Mouse (Mus musculus): ENCODE data around the gene Hhipl1. TPM values are rescaled to one million over a fixed set of nuclear protein-coding genes. Genes with fewer than 3 reads are reported as not detected.

Gene Hhipl1
- polyA plus RNA-seq, 1 experiment from 2014 or later, result 1.0 TPM

GRCm38 (mm10) chr12:108371429-108371765 is 65.3 kb downstream of the Hhipl1 start:
- Histone ChIP-seq H3K9ac (ENCODE audit: low read length) (no peak overlapping the region), H3K36me3 (ENCODE audit: control insufficient read depth, insufficient read depth, low read length) (no peaks in the 10 kb centered on the region), H3K9me3 (ENCODE audit: control insufficient read depth, low read length) (no peaks in the 10 kb centered on the region), H3K4me1 (ENCODE audit: control insufficient read depth, insufficient read depth, low read length) (peaks cover 14% of the 10 kb centered on the region), H3K27me3 (ENCODE audit: control insufficient read depth, insufficient read depth, low read length) (no peaks in the 10 kb centered on the region), H3K27ac (ENCODE audit: low read depth, low read length) (no peak overlapping the region), H3K4me3 (ENCODE audit: low read depth, low read length) (no peak overlapping the region), H3K4me2 (ENCODE audit: low read depth) (no peak overlapping the region)
- ATAC-seq (ENCODE audit: insufficient read depth, low FRiP score, low TSS enrichment) (no peak), DNase-seq (ENCODE audit: low spot score) (no peak)
- WGBS, result 78% methylated on average over 6 of the region's 6 CpGs

- no peak for ATAC-seq (ENCODE audit: insufficient read depth, low FRiP score, low TSS enrichment)
- Histone ChIP-seq H3K27me3 (ENCODE audit: control insufficient read depth, insufficient read depth, low read length) (no peaks in the 10 kb centered on the region), H3K27ac (ENCODE audit: low read depth, low read length) (no peak overlapping the region), H3K4me2 (ENCODE audit: low read depth) (no peak overlapping the region), H3K9me3 (ENCODE audit: control insufficient read depth, low read length) (no peaks in the 10 kb centered on the region), H3K9ac (ENCODE audit: low read length) (no peak overlapping the region), H3K36me3 (ENCODE audit: control insufficient read depth, insufficient read depth, low read length) (no peaks in the 10 kb centered on the region), H3K4me3 (ENCODE audit: low read depth, low read length) (no peak overlapping the region), H3K4me1 (ENCODE audit: control insufficient read depth, insufficient read depth, low read length) (peaks cover 14% of the 10 kb centered on the region)
- WGBS, result 79% methylated on average over 17 of the region's 17 CpGs
- no peak for DNase-seq (ENCODE audit: low spot score)
Measured at GRCm38 (mm10) chr12:108372241-108372640, 66.2 kb downstream of the Hhipl1 start.

- H3K27me3 ChIP-seq (ENCODE audit: control insufficient read depth, insufficient read depth, low read length), result no peaks in the 10 kb centered on the region
- DNase-seq (ENCODE audit: low spot score) (no peak), ATAC-seq (ENCODE audit: insufficient read depth, low FRiP score, low TSS enrichment) (no peak)
- no peak overlapping the region for H3K27ac ChIP-seq (ENCODE audit: low read depth, low read length)
- H3K9ac ChIP-seq (ENCODE audit: low read length), result 0 out of 2 replicates have a peak overlapping the region, but pooled peaks have one; percentile 19
- H3K4me2 ChIP-seq (ENCODE audit: low read depth), result no peak overlapping the region
- H3K36me3 ChIP-seq (ENCODE audit: control insufficient read depth, insufficient read depth, low read length), result no peaks in the 10 kb centered on the region
- 29% methylated on average over 9 of the region's 9 CpGs for WGBS
- peaks cover 14% of the 10 kb centered on the region for H3K4me1 ChIP-seq (ENCODE audit: control insufficient read depth, insufficient read depth, low read length)
- no peaks in the 10 kb centered on the region for H3K9me3 ChIP-seq (ENCODE audit: control insufficient read depth, low read length)
- no peak overlapping the region for H3K4me3 ChIP-seq (ENCODE audit: low read depth, low read length)
Measured at GRCm38 (mm10) chr12:108373611-108374010, 67.5 kb downstream of the Hhipl1 start.

GRCm38 (mm10) chr12:108374689-108375088 is 68.6 kb downstream of the Hhipl1 start:
- Histone ChIP-seq H3K9ac (ENCODE audit: low read length) (no peak overlapping the region), H3K4me3 (ENCODE audit: low read depth, low read length) (no peak overlapping the region), H3K4me1 (ENCODE audit: control insufficient read depth, insufficient read depth, low read length) (peaks cover 14% of the 10 kb centered on the region), H3K27me3 (ENCODE audit: control insufficient read depth, insufficient read depth, low read length) (no peaks in the 10 kb centered on the region), H3K9me3 (ENCODE audit: control insufficient read depth, low read length) (no peaks in the 10 kb centered on the region), H3K27ac (ENCODE audit: low read depth, low read length) (no peak overlapping the region), H3K4me2 (ENCODE audit: low read depth) (no peak overlapping the region), H3K36me3 (ENCODE audit: control insufficient read depth, insufficient read depth, low read length) (no peaks in the 10 kb centered on the region)
- ATAC-seq (ENCODE audit: insufficient read depth, low FRiP score, low TSS enrichment) (no peak), DNase-seq (ENCODE audit: low spot score) (no peak)
- 77% methylated on average over 8 of the region's 8 CpGs for WGBS

- no peaks in the 10 kb centered on the region for H3K9me3 ChIP-seq (ENCODE audit: control insufficient read depth, low read length)
- ATAC-seq (ENCODE audit: insufficient read depth, low FRiP score, low TSS enrichment) (no peak), DNase-seq (ENCODE audit: low spot score) (no peak)
- peaks cover 5% of the 10 kb centered on the region for H3K4me1 ChIP-seq (ENCODE audit: control insufficient read depth, insufficient read depth, low read length)
- H3K4me2 ChIP-seq (ENCODE audit: low read depth), result no peak overlapping the region
- no peaks in the 10 kb centered on the region for H3K36me3 ChIP-seq (ENCODE audit: control insufficient read depth, insufficient read depth, low read length)
- WGBS, result 88% methylated on average over 13 of the region's 13 CpGs
- no peak overlapping the region for H3K9ac ChIP-seq (ENCODE audit: low read length)
- no peak overlapping the region for H3K27ac ChIP-seq (ENCODE audit: low read depth, low read length)
- H3K27me3 ChIP-seq (ENCODE audit: control insufficient read depth, insufficient read depth, low read length), result no peaks in the 10 kb centered on the region
- no peak overlapping the region for H3K4me3 ChIP-seq (ENCODE audit: low read depth, low read length)
Measured at GRCm38 (mm10) chr12:108378379-108379133, 72.5 kb downstream of the Hhipl1 start.

Other genes with a start within 250 kb of the Hhipl1 start
- 86.5 and 91.6 TPM in 2 replicates for gene Setd3, start 127.0 kb upstream of the Hhipl1 start, polyA plus RNA-seq (2014; fragmentation: Nextera tagmentation; extraction: Ambion mirVana)
- 6.0 and 6.9 TPM in 2 replicates for gene Ccnk, start 126.7 kb upstream of the Hhipl1 start, polyA plus RNA-seq (2014; fragmentation: Nextera tagmentation; extraction: Ambion mirVana)
- gene Ccdc85c, start 30.8 kb upstream of the Hhipl1 start, polyA plus RNA-seq (2014; fragmentation: Nextera tagmentation; extraction: Ambion mirVana), result 18.9 and 20.3 TPM in 2 replicates
- 8.5 and 10.6 TPM in 2 replicates for gene Cyp46a1, start 28.1 kb downstream of the Hhipl1 start, polyA plus RNA-seq (2014; fragmentation: Nextera tagmentation; extraction: Ambion mirVana)
- 138 and 164 TPM in 2 replicates for gene Eml1, start 64.7 kb downstream of the Hhipl1 start, polyA plus RNA-seq (2014; fragmentation: Nextera tagmentation; extraction: Ambion mirVana)
- gene Evl, start 248.4 kb downstream of the Hhipl1 start, polyA plus RNA-seq (2014; fragmentation: Nextera tagmentation; extraction: Ambion mirVana), result 120 and 123 TPM in 2 replicates

Data from neural tube, embryonic 11.5 days (tissue).